Mouse (Mus musculus) forebrain, embryonic 11.5 days (tissue): Measurements from ENCODE around the gene Krcc1. TPM values are rescaled to one million over a fixed set of nuclear protein-coding genes. Genes with fewer than 3 reads are reported as not detected.
"Not testable (repeated sequence)": the region's sequence is repeated elsewhere in the genome, so short reads cannot be mapped to it uniquely, and the experiment has no call there.

Experiments used
- ATAC-seq: fragments of 200-750 bp; cut with Nextera tagmentation; replicated peaks from 2 replicates; pipeline ENCODE4 v1.8.0; 2017; ENCODE audit warnings: moderate TSS enrichment; ENCODE audit not compliant: low FRiP score
- DNase-seq: peaks from one replicate; pipeline ENCODE4 v3.0.0-alpha.2; 2017; ENCODE audit warnings: low spot score
- H3K27ac ChIP-seq: fragments of 300-500 bp; sonication (generic); 2 replicates; pipeline ENCODE4 v1.5.1; 2014; ENCODE audit warnings: low read depth, low read length
- H3K27me3 ChIP-seq: fragments of 300-500 bp; sonication (generic); 2 replicates; pipeline ENCODE4 v1.6.1; 2014; ENCODE audit warnings: mild to moderate bottlenecking, low read length, mixed read lengths; ENCODE audit not compliant: control insufficient read depth, insufficient read depth
- H3K36me3 ChIP-seq: fragments of 300-500 bp; sonication (generic); 2 replicates; pipeline ENCODE4 v1.6.1; 2014; ENCODE audit warnings: mild to moderate bottlenecking, low read length, moderate library complexity, mixed read lengths; ENCODE audit not compliant: control insufficient read depth, insufficient read depth
- H3K4me1 ChIP-seq: fragments of 300-500 bp; sonication (generic); replicated peaks from 2 replicates; pipeline ENCODE4 v1.6.1; 2014; ENCODE audit warnings: low read length, mixed read lengths; ENCODE audit not compliant: control insufficient read depth, insufficient read depth
- H3K4me2 ChIP-seq: fragments of 300-500 bp; sonication (generic); 2 replicates; pipeline ENCODE4 v1.6.1; 2014; ENCODE audit warnings: low read depth, mild to moderate bottlenecking, low read length, moderate library complexity, mixed read lengths; ENCODE audit not compliant: severe bottlenecking
- H3K4me3 ChIP-seq: fragments of 300-500 bp; sonication (generic); 2 replicates; pipeline ENCODE4 v1.5.1; 2014; ENCODE audit warnings: low read depth, low read length
- H3K9ac ChIP-seq: fragments of 300-500 bp; sonication (generic); 2 replicates; pipeline ENCODE4 v1.6.1; 2014; ENCODE audit warnings: low read length
- H3K9me3 ChIP-seq: fragments of 300-500 bp; sonication (generic); 2 replicates; pipeline ENCODE4 v1.6.1; 2016; ENCODE audit warnings: low read length, mixed read lengths; ENCODE audit not compliant: control insufficient read depth
- WGBS: fragments of 180-500 bp; shearing (Covaris S2); extraction: QIAGEN DNeasy Blood & Tissue Kit; methylation state at CpG from one replicate; pipeline ENCODE4 v1.1.7; 2014; 5-methylcytosine and 5-hydroxymethylcytosine counted together
- polyA plus RNA-seq: library from polyadenylated mRNA; unstranded; fragments of >200 nt; fragmentation: Nextera tagmentation; extraction: Ambion mirVana; gene quantifications from 2 replicates; pipeline ENCODE4 v1.2.1, GENCODE M21; 2014

Krcc1 gene
- polyA plus RNA-seq, 1 experiment from 2014 or later = 37.1 TPM

GRCm38 (mm10) chr6:71257375-71257774 lies 14.1 kb upstream of the Krcc1 start:
- H3K9me3 ChIP-seq = no peaks in the 10 kb centered on the region
- H3K27ac ChIP-seq = no peak overlapping the region
- no peak overlapping the region for H3K4me3 ChIP-seq
- no peak for ATAC-seq
- H3K4me1 ChIP-seq = no peaks in the 10 kb centered on the region
- no peaks in the 10 kb centered on the region for H3K36me3 ChIP-seq
- DNase-seq = no peak
- WGBS = 81% methylated on average over 1 of the region's 1 CpGs
- H3K9ac ChIP-seq = no peak overlapping the region
- H3K27me3 ChIP-seq = no peaks in the 10 kb centered on the region
- H3K4me2 ChIP-seq = no peak overlapping the region

- WGBS = 82% methylated on average over 2 of the region's 2 CpGs
- no peaks in the 10 kb centered on the region for H3K36me3 ChIP-seq
- H3K4me3 ChIP-seq = no peak overlapping the region
- H3K27me3 ChIP-seq = no peaks in the 10 kb centered on the region
- H3K9ac ChIP-seq = no peak overlapping the region
- no peak for DNase-seq
- H3K4me1 ChIP-seq = no peaks in the 10 kb centered on the region
- no peak overlapping the region for H3K4me2 ChIP-seq
- H3K27ac ChIP-seq = no peak overlapping the region
- no peaks in the 10 kb centered on the region for H3K9me3 ChIP-seq
- no peak for ATAC-seq
Measured at GRCm38 (mm10) chr6:71258562-71258961, 12.9 kb upstream of the Krcc1 start.

- 89% methylated on average over 4 of the region's 4 CpGs for WGBS
- ATAC-seq (no peak), DNase-seq (no peak)
- Histone ChIP-seq H3K36me3 (no peaks in the 10 kb centered on the region), H3K9me3 (no peaks in the 10 kb centered on the region), H3K4me1 (no peaks in the 10 kb centered on the region), H3K4me3 (no peak overlapping the region), H3K4me2 (no peak overlapping the region), H3K27ac (no peak overlapping the region), H3K9ac (no peak overlapping the region), H3K27me3 (no peaks in the 10 kb centered on the region)
Measured at GRCm38 (mm10) chr6:71259166-71259565, 12.3 kb upstream of the Krcc1 start.

GRCm38 (mm10) chr6:71260051-71260640 lies 11.3 kb upstream of the Krcc1 start:
- Histone ChIP-seq H3K27me3 (no peaks in the 10 kb centered on the region), H3K4me3 (no peak overlapping the region), H3K9ac (no peak overlapping the region), H3K36me3 (no peaks in the 10 kb centered on the region), H3K27ac (no peak overlapping the region), H3K4me1 (no peaks in the 10 kb centered on the region), H3K9me3 (no peaks in the 10 kb centered on the region), H3K4me2 (no peak overlapping the region)
- ATAC-seq = no peak
- WGBS = 70% methylated on average over 6 of the region's 6 CpGs
- no peak for DNase-seq

GRCm38 (mm10) chr6:71261060-71261459 lies 10.4 kb upstream of the Krcc1 start:
- no peak overlapping the region for H3K9ac ChIP-seq
- ATAC-seq (no peak), DNase-seq (no peak)
- no peak overlapping the region for H3K4me2 ChIP-seq
- no peaks in the 10 kb centered on the region for H3K36me3 ChIP-seq
- H3K27me3 ChIP-seq = no peaks in the 10 kb centered on the region
- H3K9me3 ChIP-seq = no peaks in the 10 kb centered on the region
- no peaks in the 10 kb centered on the region for H3K4me1 ChIP-seq
- no peak overlapping the region for H3K27ac ChIP-seq
- H3K4me3 ChIP-seq = no peak overlapping the region
- 83% methylated on average over 3 of the region's 3 CpGs for WGBS

GRCm38 (mm10) chr6:71262142-71262833 lies 9.2 kb upstream of the Krcc1 start:
- no peak overlapping the region for H3K4me2 ChIP-seq
- no peaks in the 10 kb centered on the region for H3K4me1 ChIP-seq
- H3K9me3 ChIP-seq = no peaks in the 10 kb centered on the region
- no peak overlapping the region for H3K4me3 ChIP-seq
- DNase-seq (no peak), ATAC-seq (no peak)
- no peak overlapping the region for H3K9ac ChIP-seq
- H3K27ac ChIP-seq = no peak overlapping the region; the same call in 1 of the 2 replicates
- H3K27me3 ChIP-seq = no peaks in the 10 kb centered on the region
- no peaks in the 10 kb centered on the region for H3K36me3 ChIP-seq
- 77% methylated on average over 8 of the region's 8 CpGs for WGBS

- not testable (repeated sequence) for H3K4me1 ChIP-seq, ATAC-seq, H3K27ac ChIP-seq, H3K36me3 ChIP-seq, H3K27me3 ChIP-seq, H3K9me3 ChIP-seq, H3K4me3 ChIP-seq, H3K4me2 ChIP-seq, DNase-seq, H3K9ac ChIP-seq
- 71% methylated on average over 7 of the region's 7 CpGs for WGBS
Measured at GRCm38 (mm10) chr6:71267603-71268002, 3.9 kb upstream of the Krcc1 start.

GRCm38 (mm10) chr6:71268929-71269685 lies 2.4 kb upstream of the Krcc1 start:
- Histone ChIP-seq H3K27me3 (no peaks in the 10 kb centered on the region), H3K27ac (no peak overlapping the region), H3K4me1 (peaks cover 6% of the 10 kb centered on the region; the same call in 1 of the 2 replicates), H3K9me3 (no peaks in the 10 kb centered on the region), H3K9ac (no peak overlapping the region), H3K36me3 (no peaks in the 10 kb centered on the region), H3K4me2 (no peak overlapping the region), H3K4me3 (no peak overlapping the region)
- DNase-seq = no peak
- ATAC-seq = no peak
- WGBS = 70% methylated on average over 7 of the region's 7 CpGs
